Mouse (Mus musculus) forebrain, embryonic 11.5 days (tissue): ENCODE results near the gene Gadd45a. TPM values are rescaled to one million over a fixed set of nuclear protein-coding genes. Genes with fewer than 3 reads are reported as not detected.
"Not testable (repeated sequence)": the region's sequence is repeated elsewhere in the genome, so short reads cannot be mapped to it uniquely, and the experiment has no call there.

Experiments used
- ATAC-seq: fragments of 200-750 bp; cut with Nextera tagmentation; replicated peaks from 2 replicates; pipeline ENCODE4 v1.8.0; 2017; ENCODE audit warnings: moderate TSS enrichment; ENCODE audit not compliant: low FRiP score
- DNase-seq: peaks from one replicate; pipeline ENCODE4 v3.0.0-alpha.2; 2017; ENCODE audit warnings: low spot score
- H3K27ac ChIP-seq: fragments of 300-500 bp; sonication (generic); 2 replicates; pipeline ENCODE4 v1.5.1; 2014; ENCODE audit warnings: low read depth, low read length
- H3K27me3 ChIP-seq: fragments of 300-500 bp; sonication (generic); 2 replicates; pipeline ENCODE4 v1.6.1; 2014; ENCODE audit warnings: mild to moderate bottlenecking, low read length, mixed read lengths; ENCODE audit not compliant: control insufficient read depth, insufficient read depth
- H3K36me3 ChIP-seq: fragments of 300-500 bp; sonication (generic); 2 replicates; pipeline ENCODE4 v1.6.1; 2014; ENCODE audit warnings: mild to moderate bottlenecking, low read length, moderate library complexity, mixed read lengths; ENCODE audit not compliant: control insufficient read depth, insufficient read depth
- H3K4me1 ChIP-seq: fragments of 300-500 bp; sonication (generic); replicated peaks from 2 replicates; pipeline ENCODE4 v1.6.1; 2014; ENCODE audit warnings: low read length, mixed read lengths; ENCODE audit not compliant: control insufficient read depth, insufficient read depth
- H3K4me2 ChIP-seq: fragments of 300-500 bp; sonication (generic); 2 replicates; pipeline ENCODE4 v1.6.1; 2014; ENCODE audit warnings: low read depth, mild to moderate bottlenecking, low read length, moderate library complexity, mixed read lengths; ENCODE audit not compliant: severe bottlenecking
- H3K4me3 ChIP-seq: fragments of 300-500 bp; sonication (generic); 2 replicates; pipeline ENCODE4 v1.5.1; 2014; ENCODE audit warnings: low read depth, low read length
- H3K9ac ChIP-seq: fragments of 300-500 bp; sonication (generic); 2 replicates; pipeline ENCODE4 v1.6.1; 2014; ENCODE audit warnings: low read length
- H3K9me3 ChIP-seq: fragments of 300-500 bp; sonication (generic); 2 replicates; pipeline ENCODE4 v1.6.1; 2016; ENCODE audit warnings: low read length, mixed read lengths; ENCODE audit not compliant: control insufficient read depth
- WGBS: fragments of 180-500 bp; shearing (Covaris S2); extraction: QIAGEN DNeasy Blood & Tissue Kit; methylation state at CpG from one replicate; pipeline ENCODE4 v1.1.7; 2014; 5-methylcytosine and 5-hydroxymethylcytosine counted together
- polyA plus RNA-seq: library from polyadenylated mRNA; unstranded; fragments of >200 nt; fragmentation: Nextera tagmentation; extraction: Ambion mirVana; gene quantifications from 2 replicates; pipeline ENCODE4 v1.2.1, GENCODE M21; 2014

Gadd45a gene
- polyA plus RNA-seq, 1 experiment from 2014 or later, result 23.2 TPM

GRCm38 (mm10) chr6:67019001-67019400 lies 18.3 kb downstream of the Gadd45a start:
- H3K4me1 ChIP-seq, H3K9me3 ChIP-seq, H3K4me3 ChIP-seq, H3K9ac ChIP-seq, H3K27ac ChIP-seq, H3K36me3 ChIP-seq, ATAC-seq, H3K27me3 ChIP-seq, DNase-seq, H3K4me2 ChIP-seq: not testable (repeated sequence)
- WGBS, result 89% methylated on average over 7 of the region's 7 CpGs

GRCm38 (mm10) chr6:67018365-67018764 lies 18.9 kb downstream of the Gadd45a start:
- no peak overlapping the region for H3K27ac ChIP-seq
- H3K9me3 ChIP-seq, result no peaks in the 10 kb centered on the region
- H3K4me3 ChIP-seq, result no peak overlapping the region
- H3K4me2 ChIP-seq, result no peak overlapping the region
- no peak overlapping the region for H3K9ac ChIP-seq
- WGBS, result 46% methylated on average over 4 of the region's 4 CpGs
- H3K36me3 ChIP-seq, result no peaks in the 10 kb centered on the region
- DNase-seq (no peak), ATAC-seq (no peak)
- H3K4me1 ChIP-seq, result no peaks in the 10 kb centered on the region; the same call in 1 of the 2 replicates
- H3K27me3 ChIP-seq, result no peaks in the 10 kb centered on the region

- DNase-seq (no peak), ATAC-seq (no peak)
- Histone ChIP-seq H3K27ac (no peak overlapping the region), H3K4me2 (no peak overlapping the region), H3K4me3 (no peak overlapping the region), H3K4me1 (no peaks in the 10 kb centered on the region; the same call in 1 of the 2 replicates), H3K9ac (no peak overlapping the region), H3K36me3 (no peaks in the 10 kb centered on the region), H3K27me3 (no peaks in the 10 kb centered on the region), H3K9me3 (no peaks in the 10 kb centered on the region)
- 84% methylated on average over 7 of the region's 7 CpGs for WGBS
These were observed 20.6 kb downstream of the Gadd45a start for GRCm38 (mm10) chr6:67016520-67017111.

GRCm38 (mm10) chr6:67015739-67016519 lies 21.3 kb downstream of the Gadd45a start:
- no peak overlapping the region for H3K9ac ChIP-seq
- WGBS, result 88% methylated on average over 8 of the region's 8 CpGs
- H3K9me3 ChIP-seq, result no peaks in the 10 kb centered on the region
- no peak overlapping the region for H3K27ac ChIP-seq
- no peaks in the 10 kb centered on the region; the same call in 1 of the 2 replicates for H3K4me1 ChIP-seq
- no peak overlapping the region for H3K4me2 ChIP-seq
- H3K36me3 ChIP-seq, result no peaks in the 10 kb centered on the region
- ATAC-seq (no peak), DNase-seq (no peak)
- no peaks in the 10 kb centered on the region for H3K27me3 ChIP-seq
- no peak overlapping the region for H3K4me3 ChIP-seq

GRCm38 (mm10) chr6:67014679-67015075 lies 22.6 kb downstream of the Gadd45a start:
- Histone ChIP-seq H3K27me3 (no peaks in the 10 kb centered on the region), H3K9me3 (no peaks in the 10 kb centered on the region), H3K4me3 (no peak overlapping the region), H3K4me1 (peaks cover 2% of the 10 kb centered on the region; the same call in 1 of the 2 replicates), H3K27ac (no peak overlapping the region), H3K36me3 (no peaks in the 10 kb centered on the region), H3K9ac (no peak overlapping the region), H3K4me2 (no peak overlapping the region)
- DNase-seq (no peak), ATAC-seq (no peak)
- 96% methylated on average over 1 of the region's 1 CpGs for WGBS

- H3K27me3 ChIP-seq, result no peaks in the 10 kb centered on the region
- H3K9me3 ChIP-seq, result no peaks in the 10 kb centered on the region
- DNase-seq (no peak), ATAC-seq (no peak)
- H3K4me3 ChIP-seq, result no peak overlapping the region
- peaks cover 2% of the 10 kb centered on the region; the same call in 1 of the 2 replicates for H3K4me1 ChIP-seq
- no peak overlapping the region for H3K27ac ChIP-seq
- no peak overlapping the region for H3K9ac ChIP-seq
- 89% methylated on average over 9 of the region's 9 CpGs for WGBS
- no peak overlapping the region for H3K4me2 ChIP-seq
- H3K36me3 ChIP-seq, result no peaks in the 10 kb centered on the region
These were observed 23.1 kb downstream of the Gadd45a start for GRCm38 (mm10) chr6:67013949-67014678.

- Histone ChIP-seq H3K27me3 (no peaks in the 10 kb centered on the region), H3K9me3 (no peaks in the 10 kb centered on the region), H3K4me2 (no peak overlapping the region), H3K36me3 (no peaks in the 10 kb centered on the region), H3K4me3 (no peak overlapping the region), H3K4me1 (peaks cover 2% of the 10 kb centered on the region; the same call in 1 of the 2 replicates), H3K9ac (no peak overlapping the region), H3K27ac (no peak overlapping the region)
- no peak for ATAC-seq
- WGBS, result 94% methylated on average over 6 of the region's 6 CpGs
- DNase-seq, result no peak
These were observed 23.8 kb downstream of the Gadd45a start for GRCm38 (mm10) chr6:67013293-67013948.

GRCm38 (mm10) chr6:67011217-67011518 lies 26.1 kb downstream of the Gadd45a start:
- H3K4me3 ChIP-seq, result no peak overlapping the region
- H3K27ac ChIP-seq, result no peak overlapping the region
- DNase-seq (no peak), ATAC-seq (no peak)
- no peaks in the 10 kb centered on the region for H3K9me3 ChIP-seq
- 0 out of 2 replicates have a peak, but pooled peaks cover 2% of the 10 kb centered on the region for H3K4me1 ChIP-seq
- no peak overlapping the region for H3K4me2 ChIP-seq
- H3K27me3 ChIP-seq, result no peaks in the 10 kb centered on the region
- H3K36me3 ChIP-seq, result no peaks in the 10 kb centered on the region
- H3K9ac ChIP-seq, result no peak overlapping the region
